In genomic region chr3:146782548-146782947, GRCm38 (mm10) we compare ENCODE assay signal across 9 mouse cellular contexts. TPM values are rescaled to one million over a fixed set of nuclear protein-coding genes. Genes with fewer than 3 reads are reported as not detected.
DNase-seq lines count a peak whose midpoint lies in the region; ATAC-seq and TF ChIP-seq lines count a peak whose summit lies in the region.
"Had no signal": no experiment of that assay in that cellular context is flagged by ENCODE, and none has a peak within 500 bp of the region (broad histone marks: within the 10 kb centered on the region; RNA-seq: fewer than 3 reads in every experiment).

No protein-coding gene starts in this region.

- no peak overlapping the region for H3K4me3 ChIP-seq in forebrain, embryonic 14.5 days (ENCODE audit: low read depth, low read length)
- H3K4me3 ChIP-seq in forebrain, embryonic 15.5 days, result no peak overlapping the region
- peak overlapping the region; percentile 72 for H3K4me3 ChIP-seq in megakaryocyte, embryonic 14.5 days (replicated peaks)
- no peak overlapping the region for H3K4me3 ChIP-seq in intestine, postnatal 0 days (ENCODE audit: low read depth, low read length)
- no peak overlapping the region for H3K4me3 ChIP-seq in neural tube, embryonic 13.5 days

- H3K36me3 ChIP-seq in forebrain, embryonic 14.5 days (ENCODE audit: control insufficient read depth, insufficient read depth, low read length), result no peaks in the 10 kb centered on the region
- no peaks in the 10 kb centered on the region for H3K36me3 ChIP-seq in forebrain, embryonic 15.5 days
- H3K36me3 ChIP-seq in megakaryocyte, embryonic 14.5 days (replicated peaks; ENCODE audit: low read length), result no peaks in the 10 kb centered on the region
- H3K36me3 ChIP-seq in intestine, postnatal 0 days (ENCODE audit: control insufficient read depth, insufficient read depth), result no peaks in the 10 kb centered on the region
- H3K36me3 ChIP-seq in neural tube, embryonic 13.5 days, result no peaks in the 10 kb centered on the region

- 0 out of 2 replicates have a peak, but pooled peaks cover 6% of the 10 kb centered on the region for H3K4me1 ChIP-seq in forebrain, embryonic 14.5 days (ENCODE audit: control insufficient read depth, insufficient read depth, low read length)
- peaks cover 20% of the 10 kb centered on the region for H3K4me1 ChIP-seq in forebrain, embryonic 15.5 days
- peaks cover 59% of the 10 kb centered on the region for H3K4me1 ChIP-seq in megakaryocyte, embryonic 14.5 days
- 0 out of 2 replicates have a peak, but pooled peaks cover 4% of the 10 kb centered on the region for H3K4me1 ChIP-seq in intestine, postnatal 0 days (replicated peaks; ENCODE audit: control insufficient read depth, insufficient read depth, low read length)
- H3K4me1 ChIP-seq in neural tube, embryonic 13.5 days (replicated peaks), result peaks cover 27% of the 10 kb centered on the region

- 0 out of 2 replicates have a peak, but pooled peaks have one; percentile 9 for TF ChIP-seq CTCF in intestine, postnatal 0 days (IDR thresholded peaks at IDR 0.05; ENCODE audit: low read depth)

- intact Hi-C loops in left cerebral cortex, postnatal 14 days (cut with DNase I), result loop anchor here (5.0 kb wide), 2 partner anchors 260 to 455 kb away; partner anchors contain the start of gene Rpf1

- 31% methylated on average over 6 of the region's 6 CpGs for WGBS in forebrain, embryonic 14.5 days
- WGBS in forebrain, embryonic 15.5 days, result 25% methylated on average over 6 of the region's 6 CpGs
- WGBS in intestine, postnatal 0 days, result 49% methylated on average over 6 of the region's 6 CpGs
- WGBS in neural tube, embryonic 13.5 days, result 21% methylated on average over 6 of the region's 6 CpGs

- peak; percentile 60; the same call in 1 of the 2 replicates for ATAC-seq in forebrain, embryonic 14.5 days
- no peak for ATAC-seq in forebrain, embryonic 15.5 days (replicated peaks)
- no peak for ATAC-seq in megakaryocyte, adult 5-6 weeks (ENCODE audit: poor library complexity, severe bottlenecking)
- no peak for ATAC-seq in intestine, postnatal 0 days
- peak; percentile 54; the same call in 1 of the 2 replicates for ATAC-seq in neural tube, embryonic 13.5 days (ENCODE audit: low read depth)

- no peaks in the 10 kb centered on the region for H3K27me3 ChIP-seq in forebrain, embryonic 14.5 days (replicated peaks; ENCODE audit: control insufficient read depth, insufficient read depth, low read length)
- H3K27me3 ChIP-seq in forebrain, embryonic 15.5 days, result no peaks in the 10 kb centered on the region
- no peaks in the 10 kb centered on the region for H3K27me3 ChIP-seq in megakaryocyte, embryonic 14.5 days (replicated peaks)
- H3K27me3 ChIP-seq in intestine, postnatal 0 days (replicated peaks; ENCODE audit: control insufficient read depth, insufficient read depth, low read length), result no peaks in the 10 kb centered on the region
- H3K27me3 ChIP-seq in neural tube, embryonic 13.5 days, result no peaks in the 10 kb centered on the region

- DNase-seq in forebrain, embryonic 14.5 days (ENCODE audit: low spot score), result no peak
- DNase-seq in right cerebral cortex, postnatal 36 days (ENCODE audit: low spot score in 2 of 2), result no peak
- no peak for DNase-seq in left cerebral cortex, postnatal 14 days (ENCODE audit: low spot score in 2 of 2)
- DNase-seq: cerebellum, postnatal 36 days had no signal

- no peaks in the 10 kb centered on the region for H3K9me3 ChIP-seq in forebrain, embryonic 14.5 days (replicated peaks; ENCODE audit: control insufficient read depth, low read length)
- no peaks in the 10 kb centered on the region for H3K9me3 ChIP-seq in forebrain, embryonic 15.5 days
- H3K9me3 ChIP-seq in megakaryocyte, embryonic 14.5 days, result no peaks in the 10 kb centered on the region
- H3K9me3 ChIP-seq in intestine, postnatal 0 days (ENCODE audit: control insufficient read depth), result no peaks in the 10 kb centered on the region
- no peaks in the 10 kb centered on the region for H3K9me3 ChIP-seq in neural tube, embryonic 13.5 days

- no peak overlapping the region for H3K27ac ChIP-seq in forebrain, embryonic 14.5 days (ENCODE audit: low read depth, low read length)
- no peak overlapping the region for H3K27ac ChIP-seq in forebrain, embryonic 15.5 days (replicated peaks)
- no peak overlapping the region for H3K27ac ChIP-seq in intestine, postnatal 0 days (ENCODE audit: low read depth, low read length)
- no peak overlapping the region for H3K27ac ChIP-seq in neural tube, embryonic 13.5 days (replicated peaks)

- no peak overlapping the region; the same call in 1 of the 2 replicates for H3K9ac ChIP-seq in forebrain, embryonic 14.5 days (ENCODE audit: low read length)
- H3K9ac ChIP-seq in forebrain, embryonic 15.5 days (replicated peaks), result no peak overlapping the region
- no peak overlapping the region for H3K9ac ChIP-seq in intestine, postnatal 0 days (ENCODE audit: low read depth, low read length)
- no peak overlapping the region for H3K9ac ChIP-seq in neural tube, embryonic 13.5 days

- H3K4me2 ChIP-seq in forebrain, embryonic 14.5 days (ENCODE audit: low read length), result no peak overlapping the region
- H3K4me2 ChIP-seq in forebrain, embryonic 15.5 days (replicated peaks), result no peak overlapping the region
- no peak overlapping the region for H3K4me2 ChIP-seq in intestine, postnatal 0 days (replicated peaks; ENCODE audit: low read depth)
- H3K4me2 ChIP-seq in neural tube, embryonic 13.5 days, result no peak overlapping the region

RNA-seq across cellular contexts. Expression of gene Prkacb, which starts 30.2 kb away (rescaled TPM):
- polyA plus RNA-seq in forebrain, embryonic 14.5 days (2014; fragmentation: Nextera tagmentation; extraction: Ambion mirVana), result 115 and 159 TPM in 2 replicates
- 150 and 162 TPM in 2 replicates for polyA plus RNA-seq in forebrain, embryonic 15.5 days (2015; fragmentation: Nextera tagmentation; extraction: Ambion mirVana)
- 5.7 and 10.8 TPM in 2 replicates for polyA plus RNA-seq in megakaryocyte, embryonic 14.5 days (2012; ENCODE audit: insufficient read depth, low replicate concordance)
- total RNA-seq in megakaryocyte, adult 5-6 weeks (2015), result 47.3 and 50.7 TPM in 2 replicates
- total RNA-seq in megakaryocyte, adult 5-6 weeks (2017), result 58.2 and 59.8 TPM in 2 replicates
- 25.3 and 27.0 TPM in 2 replicates for polyA plus RNA-seq in intestine, postnatal 0 days (2015; fragmentation: Nextera tagmentation; extraction: Ambion mirVana)
- polyA plus RNA-seq in neural tube, embryonic 13.5 days (2015; fragmentation: Nextera tagmentation; extraction: Ambion mirVana), result 133 and 140 TPM in 2 replicates
- total RNA-seq in left cerebral cortex, postnatal 14 days (2021), result 100 to 1,000 TPM; 515 to 525 TPM

Comparison
In these comparisons a context has a peak if more than half of its experiments do, and no peak if none do; other contexts are left out.
1. ATAC-seq: peak in forebrain, embryonic 14.5 days (single experiment) and neural tube, embryonic 13.5 days (single experiment); none in forebrain, embryonic 15.5 days (single experiment), megakaryocyte, adult 5-6 weeks (single experiment) and intestine, postnatal 0 days (single experiment).